Mouse (Mus musculus) heart, postnatal 4 days (tissue): ENCODE measurements around the gene Nr2c1. TPM values are rescaled to one million over a fixed set of nuclear protein-coding genes. Genes with fewer than 3 reads are reported as not detected.

Experiments used
- DNase-seq: peaks from one replicate; pipeline ENCODE4 v3.0.0; 2021
- total RNA-seq, 2 experiments: library from RNA; stranded (reverse); gene quantifications; 2 replicates each; pipeline ENCODE4 v1.2.3; 2021

The Nr2c1 gene
- total RNA-seq, 2 experiments from 2014 or later, result 10.2 to 10.7 TPM

DNA sequence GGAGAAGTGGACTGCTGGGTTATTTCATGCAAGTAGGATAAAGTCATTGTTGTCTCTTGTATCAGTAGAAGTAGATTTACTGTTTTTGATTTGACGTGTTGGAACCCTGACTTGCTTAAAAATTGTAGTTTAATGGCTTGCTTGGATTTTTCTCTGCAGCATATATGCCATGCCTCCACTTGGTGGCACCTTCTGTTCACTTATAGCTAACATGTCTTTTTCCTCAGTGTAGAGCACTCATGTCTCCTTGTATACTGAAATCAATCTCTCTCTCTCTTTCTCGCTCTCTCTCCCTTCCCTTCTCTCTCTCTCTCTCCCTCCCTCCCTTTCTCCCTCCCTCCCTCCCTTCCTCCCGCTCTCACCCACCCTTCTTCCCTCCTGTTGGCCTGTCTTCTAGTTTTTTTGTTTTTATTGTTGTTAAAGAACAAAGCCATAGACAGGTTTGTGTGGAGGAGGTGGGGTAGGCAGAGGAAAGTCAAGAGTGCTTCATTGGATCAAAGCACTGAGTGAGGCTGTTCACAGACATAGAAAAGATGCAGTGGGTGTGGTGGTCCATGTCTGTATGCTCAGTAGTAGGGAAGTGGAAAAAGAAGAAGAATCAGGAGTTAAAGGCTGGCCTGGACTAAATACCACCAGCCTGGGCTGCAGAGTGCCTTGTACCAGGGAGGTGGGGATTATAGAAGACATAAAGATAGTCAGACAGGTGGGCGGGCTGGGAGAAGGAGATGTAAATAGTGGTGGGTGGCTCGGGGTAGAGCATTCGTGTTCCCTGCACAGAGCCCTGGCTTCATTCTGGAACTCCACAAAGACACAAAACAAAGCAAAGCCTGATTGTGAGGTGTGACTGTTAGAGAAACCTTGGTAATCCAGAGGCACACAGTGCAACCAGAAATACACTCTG is 63.1 kb downstream of the Nr2c1 start:
- no peak for DNase-seq

DNA sequence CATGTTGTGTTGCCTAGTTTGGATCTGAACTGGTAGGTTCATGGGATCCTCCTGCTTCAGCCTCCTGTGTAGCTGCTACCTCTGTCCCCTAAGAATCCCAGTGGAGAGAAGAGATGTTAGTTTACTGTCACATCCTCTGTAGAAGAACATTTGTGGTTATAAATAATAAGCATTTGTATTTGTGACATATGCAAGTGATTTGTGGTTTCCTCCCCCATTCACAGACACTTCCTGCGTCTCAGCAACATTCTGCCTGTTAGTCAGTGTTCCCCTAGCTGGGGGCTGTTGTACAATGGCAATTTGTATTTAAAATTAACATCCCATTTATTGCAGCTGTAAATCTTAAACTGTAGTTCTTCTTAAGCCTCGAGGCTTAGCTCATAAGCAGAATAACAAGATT is 63.9 kb downstream of the Nr2c1 start:
- DNase-seq, result no peak

DNA sequence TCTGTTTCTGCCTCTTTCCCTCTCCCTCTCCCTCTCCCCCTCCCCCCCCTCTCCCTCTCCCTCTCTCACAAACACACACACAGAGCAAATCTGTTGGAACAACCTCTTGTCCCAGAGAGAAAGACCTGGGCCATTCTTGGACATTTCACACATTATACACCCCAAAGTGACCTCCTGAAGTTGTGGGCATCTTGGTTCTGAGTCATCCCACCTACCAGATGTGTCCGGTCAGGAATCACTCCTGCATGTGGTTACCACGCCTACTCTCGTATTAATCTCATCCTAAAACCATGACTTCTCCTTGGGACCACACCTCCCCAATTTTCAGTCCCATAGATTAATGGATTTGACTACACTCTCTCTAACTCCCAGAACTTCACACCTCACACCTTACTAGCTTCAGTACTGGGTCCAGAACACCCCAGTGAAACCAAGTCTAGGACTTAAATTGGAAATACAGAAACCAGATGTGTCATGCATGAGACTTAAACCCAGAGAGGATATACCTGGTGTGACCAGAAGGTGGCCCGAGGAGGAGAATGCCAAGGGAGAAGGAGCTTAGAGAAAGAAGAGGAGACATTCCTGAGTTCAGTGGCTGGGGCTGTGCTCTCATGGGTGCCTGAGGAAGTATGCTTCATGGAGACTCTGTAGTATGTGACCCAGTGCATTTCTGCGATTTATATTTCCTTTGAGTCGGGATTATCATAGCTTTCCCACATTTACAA is 77.4 kb downstream of the Nr2c1 start:
- no peak for DNase-seq

DNA sequence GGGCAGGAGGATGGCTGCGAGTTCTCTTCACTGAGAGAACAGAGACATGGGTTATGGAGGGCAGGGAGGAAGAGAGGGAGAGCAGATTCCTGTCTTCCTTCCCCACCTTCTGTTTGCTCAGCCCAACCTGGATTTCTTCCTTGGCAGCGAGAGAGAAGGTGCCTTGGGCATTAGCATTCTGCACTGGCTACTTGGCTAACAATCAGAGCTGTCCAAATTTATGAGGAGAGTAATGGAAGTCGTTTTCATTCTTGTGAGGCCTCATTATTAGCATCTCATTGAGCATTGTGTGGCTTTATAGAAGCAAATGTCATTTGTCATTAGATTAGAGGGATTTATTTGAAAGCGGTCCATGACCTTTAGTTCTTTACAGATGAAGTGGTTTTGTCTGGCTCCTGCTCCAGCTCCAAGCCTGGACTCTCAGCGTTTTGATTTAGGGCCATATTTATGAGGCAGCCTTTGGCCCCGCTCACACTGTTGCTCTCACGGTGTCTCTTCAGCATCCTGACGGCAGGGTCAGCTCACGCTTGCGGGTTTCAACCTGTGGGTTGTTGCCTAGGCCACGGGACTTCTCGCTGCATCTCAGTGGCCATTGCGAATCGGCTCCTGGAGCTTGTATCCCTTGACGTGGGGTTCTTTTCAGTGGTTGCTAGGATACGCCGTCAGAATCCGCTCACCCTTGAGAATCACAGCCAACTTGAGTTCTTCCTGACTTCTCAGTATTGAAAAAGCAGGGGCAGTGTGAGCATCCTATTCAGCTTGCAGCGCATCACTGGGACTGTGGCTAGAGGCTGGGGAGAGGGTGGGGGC is 82.6 kb downstream of the Nr2c1 start:
- no peak for DNase-seq

DNA sequence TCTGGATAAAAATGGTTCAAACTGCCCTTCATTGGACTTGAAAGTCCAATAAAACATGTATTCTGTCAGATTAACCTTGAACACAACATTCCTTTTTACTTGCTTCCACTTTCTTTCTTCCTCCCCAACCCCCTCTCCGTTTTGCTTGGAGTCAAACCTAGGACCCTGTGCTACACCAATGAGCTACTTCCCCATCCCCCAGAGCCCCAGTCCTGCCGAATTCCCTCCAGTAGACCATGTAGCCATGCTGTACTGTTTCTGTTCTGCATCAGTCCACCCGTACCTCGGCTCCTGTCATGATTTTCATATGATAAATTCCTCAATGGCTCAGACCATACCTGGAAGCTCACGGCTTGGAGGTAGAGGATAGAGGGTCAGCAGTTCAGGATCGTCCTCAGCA is 83.2 kb downstream of the Nr2c1 start:
- DNase-seq, result no peak

DNA sequence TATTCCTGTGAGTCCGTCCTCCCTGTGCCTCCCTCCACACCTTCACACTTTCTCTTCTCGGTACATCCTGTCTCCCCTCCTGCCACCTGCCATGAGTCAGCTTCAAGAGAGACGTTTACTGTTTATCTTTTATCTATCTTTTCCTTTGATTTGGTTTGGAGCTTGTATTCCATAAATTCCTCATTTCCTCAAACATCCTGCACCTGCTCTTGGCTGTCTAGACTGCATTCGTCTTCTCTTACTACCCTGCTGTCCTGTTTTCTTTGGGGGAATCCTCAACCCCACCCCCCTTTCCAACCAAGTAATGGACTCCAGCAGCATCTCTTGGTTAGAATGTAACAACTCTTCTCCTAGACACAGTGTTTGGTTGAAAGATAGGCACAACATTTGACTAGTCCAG is 87.4 kb downstream of the Nr2c1 start:
- DNase-seq, result no peak

DNA sequence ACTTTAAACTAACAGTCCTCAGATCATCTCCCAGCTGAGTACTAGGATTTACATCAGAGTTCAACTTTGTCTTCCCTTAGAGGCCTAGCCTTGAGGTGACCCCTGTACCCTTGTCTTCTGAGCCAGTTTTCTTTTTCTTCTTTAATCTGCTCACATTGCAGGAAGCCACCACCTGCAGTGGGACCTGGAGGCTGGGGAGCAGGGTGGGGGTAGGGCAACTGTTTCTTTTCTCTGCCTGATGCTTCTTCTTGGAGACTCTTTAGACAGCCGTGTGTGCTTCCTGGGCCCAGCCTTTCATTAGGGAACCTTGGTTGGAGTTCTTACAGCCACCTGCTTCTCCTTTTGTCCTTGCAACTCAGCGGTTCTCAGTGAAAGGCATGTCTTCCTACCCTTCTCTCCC is 93.5 kb downstream of the Nr2c1 start:
- no peak for DNase-seq

Other genes with a start within 250 kb of the Nr2c1 start
- 10 to 100 TPM; 45.3 to 46.4 TPM for gene Vezt, start 112.2 kb upstream of the Nr2c1 start, total RNA-seq
- gene Fgd6, start 112.0 kb upstream of the Nr2c1 start, total RNA-seq, result 1 to 10 TPM; 5.5 to 6.1 TPM
- gene Ndufa12, start 50.7 kb downstream of the Nr2c1 start, total RNA-seq, result 100 to 1,000 TPM; 545 to 567 TPM
- gene Gm4792, start 150.7 kb downstream of the Nr2c1 start, total RNA-seq, result not detected
- 10 to 100 TPM; 23.8 to 25.0 TPM for gene Tmcc3, start 163.9 kb downstream of the Nr2c1 start, total RNA-seq